Mouse (Mus musculus): ENCODE measurements around the gene Gatc.
"Not testable (repeated sequence)": the region's sequence is repeated elsewhere in the genome, so short reads cannot be mapped to it uniquely, and the experiment has no call there.

Gatc gene

GRCm38 (mm10) chr5:115330955-115331354 is 10.0 kb downstream of the Gatc start:
- no peak for DNase-seq (ENCODE audit: low read depth)

GRCm38 (mm10) chr5:115327610-115328548 is 13.1 kb downstream of the Gatc start:
- DNase-seq (ENCODE audit: low read depth): no peak

- DNase-seq (ENCODE audit: low read depth): peak; percentile 93
Observed at GRCm38 (mm10) chr5:115326875-115327609, 13.9 kb downstream of the Gatc start, which contains the start of gene Srsf9. TSS of gene Srsf9 (plus strand) at chr5:115327177.

- DNase-seq (ENCODE audit: low read depth): no peak
Observed at GRCm38 (mm10) chr5:115326256-115326831, 14.6 kb downstream of the Gatc start.

GRCm38 (mm10) chr5:115319004-115319940 is 21.7 kb downstream of the Gatc start:
- no peak for DNase-seq (ENCODE audit: low read depth)

- no peak for DNase-seq (ENCODE audit: low read depth)
Observed at GRCm38 (mm10) chr5:115317645-115318328, 23.2 kb downstream of the Gatc start.

GRCm38 (mm10) chr5:115316968-115317644 is 23.9 kb downstream of the Gatc start:
- no peak for DNase-seq (ENCODE audit: low read depth)

GRCm38 (mm10) chr5:115313668-115313943 is 27.4 kb downstream of the Gatc start:
- DNase-seq (ENCODE audit: low read depth): no peak

GRCm38 (mm10) chr5:115312816-115313667 is 27.9 kb downstream of the Gatc start:
- DNase-seq (ENCODE audit: low read depth): no peak

GRCm38 (mm10) chr5:115312354-115312753 is 28.6 kb downstream of the Gatc start:
- DNase-seq (ENCODE audit: low read depth): no peak

- not testable (repeated sequence) for DNase-seq (ENCODE audit: low read depth)
Observed at GRCm38 (mm10) chr5:115302190-115302589, 38.8 kb downstream of the Gatc start.

- no peak for DNase-seq (ENCODE audit: low read depth)
Observed at GRCm38 (mm10) chr5:115301615-115302014, 39.4 kb downstream of the Gatc start.

- peak; percentile 100 for DNase-seq (ENCODE audit: low read depth)
Observed at GRCm38 (mm10) chr5:115300792-115301614, 40.0 kb downstream of the Gatc start, which contains the start of gene Dynll1. TSS of gene Dynll1 (minus strand) at chr5:115300999.

GRCm38 (mm10) chr5:115300035-115300744 is 40.8 kb downstream of the Gatc start:
- no peak for DNase-seq (ENCODE audit: low read depth)

GRCm38 (mm10) chr5:115296347-115296746 is 44.6 kb downstream of the Gatc start:
- DNase-seq (ENCODE audit: low read depth): no peak

GRCm38 (mm10) chr5:115294173-115294572 is 46.8 kb downstream of the Gatc start:
- no peak for DNase-seq (ENCODE audit: low read depth)

- no peak for DNase-seq (ENCODE audit: low read depth)
Observed at GRCm38 (mm10) chr5:115284735-115285134, 56.2 kb downstream of the Gatc start.

All from c-Kit-positive CD71-negative TER-119-negative erythroid progenitor cells, embryonic 14.5 days (primary cell).